Mouse (Mus musculus) spleen, postnatal 10 days (tissue): ENCODE data around the gene Rhog.

Experiments
- DNase-seq, 2 experiments: peaks; one replicate each; pipeline ENCODE4 v3.0.0; 2021 to 2022; ENCODE audit warnings: low spot score in 2 of 2

Gene Rhog

GRCm38 (mm10) chr7:102222336-102222735 lies 33.5 kb downstream of the Rhog start:
- DNase-seq, result no peak

- no peak for DNase-seq
Observed at GRCm38 (mm10) chr7:102221899-102222298, 34.0 kb downstream of the Rhog start.

GRCm38 (mm10) chr7:102211071-102211470 lies 44.8 kb downstream of the Rhog start:
- DNase-seq, result no peak

- peak; percentile 95 to 99 for DNase-seq
Observed at GRCm38 (mm10) chr7:102209756-102210721, 45.8 kb downstream of the Rhog start, which contains the start of the genes Nup98 and Pgap2. TSS of gene Nup98 (minus strand) at chr7:102210176. TSS of gene Pgap2 (plus strand) at chr7:102210208.

GRCm38 (mm10) chr7:102208806-102209363 lies 47.0 kb downstream of the Rhog start:
- no peak for DNase-seq

GRCm38 (mm10) chr7:102205646-102206045 lies 50.2 kb downstream of the Rhog start:
- DNase-seq, result no peak

- DNase-seq, result no peak
Observed at GRCm38 (mm10) chr7:102204296-102204857, 51.5 kb downstream of the Rhog start.

- no peak for DNase-seq
Observed at GRCm38 (mm10) chr7:102200996-102201785, 54.7 kb downstream of the Rhog start.

GRCm38 (mm10) chr7:102200576-102200975 lies 55.3 kb downstream of the Rhog start:
- no peak for DNase-seq

GRCm38 (mm10) chr7:102192356-102192755 lies 63.5 kb downstream of the Rhog start:
- no peak for DNase-seq
